Mouse (Mus musculus): Measurements from ENCODE around the gene Nek6. TPM values are rescaled to one million over a fixed set of nuclear protein-coding genes. Genes with fewer than 3 reads are reported as not detected.

Nek6 gene
- polyA plus RNA-seq, 1 experiment, result 15.0 TPM

DNA sequence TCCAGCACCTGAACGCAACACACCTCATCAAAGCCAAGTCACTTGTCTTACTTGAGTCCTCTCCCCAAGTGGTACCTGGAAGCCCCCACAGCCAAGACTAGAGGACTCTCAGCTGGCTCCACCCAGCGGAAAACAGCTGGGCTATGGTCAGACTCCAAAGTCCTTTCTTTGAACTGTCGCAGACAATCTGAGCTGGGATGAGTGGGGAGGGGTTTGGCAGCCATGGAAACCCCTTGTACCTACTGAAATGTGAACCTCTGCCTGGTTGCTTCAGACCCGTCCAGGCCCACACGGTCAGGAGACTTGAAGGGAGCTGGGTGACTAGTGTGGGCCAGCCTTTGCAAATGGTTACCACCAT is 73.9 kb downstream of the Nek6 start:
- Histone ChIP-seq H3K36me3 (ENCODE audit: control insufficient read depth, insufficient read depth, low read length) (no peaks in the 10 kb centered on the region), H3K27me3 (replicated peaks; ENCODE audit: control insufficient read depth, insufficient read depth, low read length) (no peaks in the 10 kb centered on the region), H3K4me1 (ENCODE audit: control insufficient read depth, insufficient read depth, low read length) (no peaks in the 10 kb centered on the region), H3K27ac (ENCODE audit: insufficient read depth, low read depth, low read length) (no peak overlapping the region), H3K4me3 (ENCODE audit: insufficient read depth, low read depth, low read length) (no peak overlapping the region)
- 39% methylated on average over 5 of the region's 5 CpGs for WGBS
- DNase-seq, result peak; percentile 63
- no peak for TF ChIP-seq POLR2A (IDR thresholded peaks at IDR 0.05; ENCODE audit: low read depth, low read length)
- no peak for TF ChIP-seq CTCF (conservative IDR thresholded peaks at IDR 0.05; ENCODE audit: insufficient read depth, insufficient read length, low read depth, low read length)

DNA sequence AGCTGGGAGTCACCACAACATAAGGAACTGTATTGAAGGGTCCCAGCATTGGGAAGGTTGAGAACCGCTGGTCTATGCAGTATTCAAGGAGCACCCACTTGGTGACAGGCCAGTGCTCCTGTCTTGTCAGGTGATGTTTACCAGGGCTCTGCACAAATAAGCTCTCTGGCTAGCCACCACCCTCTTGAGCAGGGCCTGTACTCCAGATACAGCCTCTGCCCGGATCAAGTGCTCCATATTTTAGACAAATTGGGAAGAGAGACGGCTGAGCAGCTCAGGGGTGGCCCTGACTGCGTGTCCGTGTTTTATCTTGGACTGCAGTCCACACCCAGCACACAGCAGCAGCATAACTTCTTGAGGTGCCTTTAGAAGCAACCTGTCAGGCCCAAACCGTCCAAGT is 75.3 kb downstream of the Nek6 start:
- H3K27me3 ChIP-seq (replicated peaks; ENCODE audit: control insufficient read depth, insufficient read depth, low read length), result no peaks in the 10 kb centered on the region
- H3K4me1 ChIP-seq (ENCODE audit: control insufficient read depth, insufficient read depth, low read length), result no peaks in the 10 kb centered on the region
- 69% methylated on average over 6 of the region's 6 CpGs for WGBS
- no peak for DNase-seq
- H3K27ac ChIP-seq (ENCODE audit: insufficient read depth, low read depth, low read length), result no peak overlapping the region
- TF ChIP-seq CTCF (conservative IDR thresholded peaks at IDR 0.05; ENCODE audit: insufficient read depth, insufficient read length, low read depth, low read length) (no peak), POLR2A (IDR thresholded peaks at IDR 0.05; ENCODE audit: low read depth, low read length) (no peak)
- no peak overlapping the region for H3K4me3 ChIP-seq (ENCODE audit: insufficient read depth, low read depth, low read length)
- H3K36me3 ChIP-seq (ENCODE audit: control insufficient read depth, insufficient read depth, low read length), result no peaks in the 10 kb centered on the region

DNA sequence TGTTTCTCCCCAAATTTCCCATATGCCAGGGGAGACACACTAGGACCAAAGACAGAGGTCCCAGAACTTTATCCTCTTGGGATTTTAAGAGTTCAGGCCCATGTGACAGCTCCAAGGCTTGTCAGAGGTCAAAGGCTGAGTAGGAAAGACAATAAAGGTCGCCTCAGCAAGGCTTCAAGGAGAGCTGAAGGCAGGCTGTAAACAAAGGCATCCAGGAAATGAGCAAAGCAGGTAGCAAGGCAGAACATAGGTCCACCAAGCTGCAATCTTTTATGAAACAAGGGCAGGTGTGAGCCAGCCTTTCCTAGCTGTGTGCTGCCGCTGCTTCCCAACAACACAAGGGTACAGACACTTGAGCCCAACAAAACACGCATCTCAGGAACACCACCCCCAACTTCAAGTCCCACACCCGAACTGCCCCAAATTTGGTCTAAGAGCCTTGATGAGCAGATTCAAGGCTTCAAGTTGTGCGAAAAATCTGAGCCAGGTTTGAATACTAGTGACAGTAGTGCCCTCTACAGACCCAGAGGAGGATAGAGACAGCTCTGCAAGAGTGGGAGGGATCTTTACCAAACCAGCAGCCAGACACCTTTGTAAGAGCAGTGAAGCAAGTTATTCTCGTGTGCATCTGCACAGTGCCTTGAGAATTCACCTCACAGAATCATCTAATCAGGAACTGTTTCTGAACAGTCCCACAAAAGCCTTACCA is 80.5 kb downstream of the Nek6 start:
- Histone ChIP-seq H3K4me1 (ENCODE audit: control insufficient read depth, insufficient read depth, low read length) (no peaks in the 10 kb centered on the region), H3K36me3 (ENCODE audit: control insufficient read depth, insufficient read depth, low read length) (no peaks in the 10 kb centered on the region), H3K27me3 (replicated peaks; ENCODE audit: control insufficient read depth, insufficient read depth, low read length) (no peaks in the 10 kb centered on the region; the same call in 1 of the 2 replicates), H3K4me3 (ENCODE audit: insufficient read depth, low read depth, low read length) (no peak overlapping the region), H3K27ac (ENCODE audit: insufficient read depth, low read depth, low read length) (no peak overlapping the region)
- 53% methylated on average over 6 of the region's 6 CpGs for WGBS
- peak; percentile 28 for DNase-seq
- TF ChIP-seq CTCF (conservative IDR thresholded peaks at IDR 0.05; ENCODE audit: insufficient read depth, insufficient read length, low read depth, low read length) (peak; percentile 28; the same call in 1 of the 2 replicates), POLR2A (IDR thresholded peaks at IDR 0.05; ENCODE audit: low read depth, low read length) (no peak)

DNA sequence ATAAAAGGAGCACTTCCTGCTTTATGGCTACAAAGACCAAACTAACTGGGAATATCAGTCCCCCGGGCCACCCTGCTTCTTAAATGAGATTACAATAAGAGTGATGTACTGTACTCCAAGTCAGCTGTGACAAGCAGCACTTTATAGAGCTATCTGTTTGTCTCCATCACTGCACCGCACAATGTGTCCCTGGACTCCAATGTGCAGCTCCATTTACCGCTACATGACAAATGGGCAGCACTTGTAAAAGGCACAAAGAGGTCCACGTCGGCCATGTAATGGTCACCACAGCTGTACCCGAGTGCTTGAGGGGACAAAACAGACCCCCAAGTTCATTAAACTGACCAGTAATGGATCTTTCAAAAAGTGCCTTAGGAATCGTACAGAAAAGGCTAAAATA is 83.4 kb downstream of the Nek6 start:
- Histone ChIP-seq H3K4me3 (ENCODE audit: insufficient read depth, low read depth, low read length) (no peak overlapping the region), H3K4me1 (ENCODE audit: control insufficient read depth, insufficient read depth, low read length) (no peaks in the 10 kb centered on the region), H3K27me3 (replicated peaks; ENCODE audit: control insufficient read depth, insufficient read depth, low read length) (no peaks in the 10 kb centered on the region; the same call in 1 of the 2 replicates), H3K27ac (ENCODE audit: insufficient read depth, low read depth, low read length) (no peak overlapping the region), H3K36me3 (ENCODE audit: control insufficient read depth, insufficient read depth, low read length) (no peaks in the 10 kb centered on the region)
- WGBS, result 54% methylated on average over 7 of the region's 7 CpGs
- TF ChIP-seq CTCF (conservative IDR thresholded peaks at IDR 0.05; ENCODE audit: insufficient read depth, insufficient read length, low read depth, low read length) (no peak), POLR2A (IDR thresholded peaks at IDR 0.05; ENCODE audit: low read depth, low read length) (no peak)
- DNase-seq, result no peak

DNA sequence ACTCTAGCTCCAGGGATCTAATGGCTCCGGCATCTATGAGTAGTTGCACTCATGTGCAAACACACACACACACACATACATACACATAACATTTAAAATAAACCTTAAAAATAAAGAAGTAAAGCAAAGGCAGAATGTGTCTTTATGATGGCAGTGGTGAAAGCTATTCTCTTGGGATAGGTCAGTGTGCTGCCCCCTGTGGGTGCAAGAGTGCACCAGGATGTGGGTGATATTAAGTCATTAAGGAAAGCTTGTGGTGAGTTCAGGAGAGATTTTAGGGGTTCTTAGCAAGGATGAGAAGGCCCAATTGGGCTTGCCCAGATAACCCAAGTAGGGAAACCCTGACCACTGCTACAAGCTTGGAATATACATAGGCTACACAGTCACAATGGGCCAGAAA is 86.5 kb downstream of the Nek6 start:
- no peaks in the 10 kb centered on the region for H3K36me3 ChIP-seq (ENCODE audit: control insufficient read depth, insufficient read depth, low read length)
- WGBS, result 100% methylated on average over 1 of the region's 1 CpGs
- no peaks in the 10 kb centered on the region; the same call in 1 of the 2 replicates for H3K27me3 ChIP-seq (replicated peaks; ENCODE audit: control insufficient read depth, insufficient read depth, low read length)
- TF ChIP-seq POLR2A (IDR thresholded peaks at IDR 0.05; ENCODE audit: low read depth, low read length) (no peak), CTCF (conservative IDR thresholded peaks at IDR 0.05; ENCODE audit: insufficient read depth, insufficient read length, low read depth, low read length) (peak; percentile 52)
- H3K27ac ChIP-seq (ENCODE audit: insufficient read depth, low read depth, low read length), result no peak overlapping the region
- peak; percentile 21 for DNase-seq
- no peaks in the 10 kb centered on the region for H3K4me1 ChIP-seq (ENCODE audit: control insufficient read depth, insufficient read depth, low read length)
- H3K4me3 ChIP-seq (ENCODE audit: insufficient read depth, low read depth, low read length), result no peak overlapping the region

DNA sequence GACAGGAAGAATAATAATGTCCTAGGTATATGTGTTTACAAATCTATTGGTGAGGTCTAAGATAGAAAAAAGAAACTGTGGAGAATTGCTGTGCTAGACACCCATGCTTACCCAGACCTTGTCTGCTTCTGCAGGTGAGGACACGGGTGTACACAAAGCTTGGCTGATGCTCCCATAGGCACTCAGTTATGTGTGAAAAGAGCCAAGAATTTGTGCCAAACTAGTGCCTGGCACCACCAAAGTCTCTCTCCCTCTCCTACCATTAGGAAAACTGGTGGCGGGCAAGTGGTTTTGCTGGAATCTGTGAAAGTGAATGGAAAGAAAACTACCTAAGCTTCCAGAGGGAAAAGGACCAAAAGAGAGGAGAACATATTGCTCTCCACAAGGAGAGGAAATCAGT is 87.0 kb downstream of the Nek6 start:
- WGBS, result 95% methylated on average over 2 of the region's 2 CpGs
- no peak for DNase-seq
- TF ChIP-seq POLR2A (IDR thresholded peaks at IDR 0.05; ENCODE audit: low read depth, low read length), result no peak
- TF ChIP-seq CTCF (conservative IDR thresholded peaks at IDR 0.05; ENCODE audit: insufficient read depth, insufficient read length, low read depth, low read length), result no peak

DNA sequence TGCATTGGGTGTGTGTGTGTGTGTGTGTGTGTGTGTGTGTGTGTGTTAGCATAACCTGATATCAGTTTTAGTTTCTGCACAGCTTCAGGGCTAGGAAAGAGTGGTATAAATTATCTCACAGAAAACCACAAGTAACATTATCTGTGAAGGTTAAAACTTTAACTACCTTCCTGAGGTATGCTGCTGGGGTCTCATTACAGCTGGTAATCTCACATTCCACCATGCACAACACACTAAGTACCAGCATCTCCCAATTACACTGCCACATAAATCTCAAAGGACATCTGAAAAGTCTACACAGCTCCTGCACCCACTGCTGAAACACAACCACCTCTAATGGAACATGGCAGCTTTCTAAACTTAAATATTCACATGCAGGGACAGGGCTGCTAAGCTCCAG is 89.4 kb downstream of the Nek6 start:
- H3K4me1 ChIP-seq (ENCODE audit: control insufficient read depth, insufficient read depth, low read length), result no peaks in the 10 kb centered on the region
- H3K27ac ChIP-seq (ENCODE audit: insufficient read depth, low read depth, low read length), result no peak overlapping the region
- H3K4me3 ChIP-seq (ENCODE audit: insufficient read depth, low read depth, low read length), result no peak overlapping the region
- no peak for TF ChIP-seq POLR2A (IDR thresholded peaks at IDR 0.05; ENCODE audit: low read depth, low read length)
- TF ChIP-seq CTCF (conservative IDR thresholded peaks at IDR 0.05; ENCODE audit: insufficient read depth, insufficient read length, low read depth, low read length), result no peak
- no peaks in the 10 kb centered on the region; the same call in 1 of the 2 replicates for H3K27me3 ChIP-seq (replicated peaks; ENCODE audit: control insufficient read depth, insufficient read depth, low read length)
- no peak for DNase-seq
- no peaks in the 10 kb centered on the region for H3K36me3 ChIP-seq (ENCODE audit: control insufficient read depth, insufficient read depth, low read length)

More for the DNA sequence above, 87.0 kb downstream of the Nek6 start:
- no peak overlapping the region for H3K27ac ChIP-seq (ENCODE audit: insufficient read depth, low read depth, low read length)
- no peaks in the 10 kb centered on the region for H3K36me3 ChIP-seq (ENCODE audit: control insufficient read depth, insufficient read depth, low read length)
- H3K27me3 ChIP-seq (replicated peaks; ENCODE audit: control insufficient read depth, insufficient read depth, low read length), result no peaks in the 10 kb centered on the region; the same call in 1 of the 2 replicates
- H3K4me3 ChIP-seq (ENCODE audit: insufficient read depth, low read depth, low read length), result no peak overlapping the region
- no peaks in the 10 kb centered on the region for H3K4me1 ChIP-seq (ENCODE audit: control insufficient read depth, insufficient read depth, low read length)
